Mouse (Mus musculus) midbrain, embryonic 16.5 days (tissue): Measurements from ENCODE around the gene Gm20503. TPM values are rescaled to one million over a fixed set of nuclear protein-coding genes. Genes with fewer than 3 reads are reported as not detected.

ENCODE experiments used
- ATAC-seq: fragments of 200-750 bp; cut with Nextera tagmentation; 2 replicates; pipeline ENCODE4 v1.8.0; 2017; ENCODE audit warnings: moderate TSS enrichment
- H3K27ac ChIP-seq: fragments of 300-500 bp; sonication (generic); 2 replicates; pipeline ENCODE4 v1.5.1; 2014; ENCODE audit warnings: mild to moderate bottlenecking, low read length, mixed read lengths
- H3K27me3 ChIP-seq: fragments of 300-500 bp; sonication (generic); 2 replicates; pipeline ENCODE4 v1.6.1; 2014; ENCODE audit warnings: low read depth, low read length, mixed read lengths; ENCODE audit not compliant: control insufficient read depth, insufficient read depth
- H3K36me3 ChIP-seq: fragments of 300-500 bp; sonication (generic); 2 replicates; pipeline ENCODE4 v1.6.1; 2014; ENCODE audit warnings: mild to moderate bottlenecking, low read length, moderate library complexity, mixed read lengths; ENCODE audit not compliant: control insufficient read depth, insufficient read depth
- H3K4me1 ChIP-seq: fragments of 300-500 bp; sonication (generic); 2 replicates; pipeline ENCODE4 v1.6.1; 2014; ENCODE audit warnings: mild to moderate bottlenecking, low read length, mixed read lengths; ENCODE audit not compliant: control insufficient read depth, insufficient read depth
- H3K4me2 ChIP-seq: fragments of 300-500 bp; sonication (generic); 2 replicates; pipeline ENCODE4 v1.6.1; 2014; ENCODE audit warnings: mild to moderate bottlenecking, low read length, mixed read lengths
- H3K4me3 ChIP-seq: fragments of 300-500 bp; sonication (generic); 2 replicates; pipeline ENCODE4 v1.5.1; 2014; ENCODE audit warnings: low read depth, mild to moderate bottlenecking, low read length, moderate library complexity, mixed read lengths
- H3K9ac ChIP-seq: fragments of 300-500 bp; sonication (generic); 2 replicates; pipeline ENCODE4 v1.6.1; 2014; ENCODE audit warnings: low read depth, low read length, mixed read lengths
- H3K9me3 ChIP-seq: fragments of 300-500 bp; sonication (generic); replicated peaks from 2 replicates; pipeline ENCODE4 v1.6.1; 2014; ENCODE audit warnings: mild to moderate bottlenecking, low read length, mixed read lengths; ENCODE audit not compliant: control insufficient read depth, poor library complexity, severe bottlenecking
- WGBS: fragments of 180-500 bp; shearing (Covaris S2); extraction: QIAGEN DNeasy Blood & Tissue Kit; methylation state at CpG from one replicate; pipeline ENCODE4 v1.1.7; 2014; 5-methylcytosine and 5-hydroxymethylcytosine counted together
- polyA plus RNA-seq: library from polyadenylated mRNA; unstranded; fragments of >200 nt; fragmentation: Nextera tagmentation; extraction: Ambion mirVana; gene quantifications from 2 replicates; pipeline ENCODE4 v1.2.1, GENCODE M21; 2015

Gene Gm20503
- polyA plus RNA-seq, 1 experiment from 2014 or later = 7.6 TPM

GRCm38 (mm10) chr4:58986540-58987190, 16.3 kb upstream of the Gm20503 start, which contains the start of gene Ptgr1:
TSS of gene Ptgr1 (minus strand) at chr4:58987119.
- H3K4me3 ChIP-seq = peak within 1 kb of the TSS; percentile 48
- no peaks in the 10 kb centered on the region for H3K9me3 ChIP-seq
- no peaks in the 10 kb centered on the region for H3K27me3 ChIP-seq
- peak within 1 kb of the TSS; percentile 98 for H3K4me2 ChIP-seq
- H3K9ac ChIP-seq = peak within 1 kb of the TSS; percentile 59
- whole genome bisulfite sequencing = under 1% methylated on average over 28 of the region's 28 CpGs
- no peaks in the 10 kb centered on the region for H3K36me3 ChIP-seq
- ATAC-seq = peak; percentile 69
- peaks cover 11% of the 10 kb centered on the region for H3K4me1 ChIP-seq
- H3K27ac ChIP-seq = no peak within 1 kb of the TSS

GRCm38 (mm10) chr4:58989303-58989898, 13.6 kb upstream of the Gm20503 start:
- H3K4me2 ChIP-seq = no peak overlapping the region
- no peaks in the 10 kb centered on the region for H3K27me3 ChIP-seq
- no peak overlapping the region for H3K27ac ChIP-seq
- H3K4me1 ChIP-seq = peaks cover 11% of the 10 kb centered on the region
- no peaks in the 10 kb centered on the region for H3K36me3 ChIP-seq
- ATAC-seq = no peak
- no peaks in the 10 kb centered on the region for H3K9me3 ChIP-seq
- H3K4me3 ChIP-seq = no peak overlapping the region
- WGBS = 89% methylated on average over 7 of the region's 7 CpGs
- no peak overlapping the region for H3K9ac ChIP-seq

- H3K9me3 ChIP-seq = no peaks in the 10 kb centered on the region
- H3K27ac ChIP-seq = no peak overlapping the region
- 0 out of 2 replicates have a peak, but pooled peaks have one; percentile 40 for ATAC-seq
- no peak overlapping the region for H3K9ac ChIP-seq
- H3K4me1 ChIP-seq = peaks cover 11% of the 10 kb centered on the region
- H3K27me3 ChIP-seq = no peaks in the 10 kb centered on the region
- WGBS = 61% methylated on average over 17 of the region's 17 CpGs
- no peak overlapping the region for H3K4me2 ChIP-seq
- no peak overlapping the region for H3K4me3 ChIP-seq
- H3K36me3 ChIP-seq = no peaks in the 10 kb centered on the region
Measured at GRCm38 (mm10) chr4:58990609-58991434, 12.2 kb upstream of the Gm20503 start.

GRCm38 (mm10) chr4:58992195-58992594, 10.8 kb upstream of the Gm20503 start:
- Histone ChIP-seq H3K9me3 (no peaks in the 10 kb centered on the region), H3K4me2 (no peak overlapping the region), H3K27ac (no peak overlapping the region), H3K36me3 (no peaks in the 10 kb centered on the region), H3K9ac (no peak overlapping the region), H3K4me1 (0 out of 2 replicates have a peak, but pooled peaks cover under 1% of the 10 kb centered on the region), H3K27me3 (no peaks in the 10 kb centered on the region), H3K4me3 (no peak overlapping the region)
- 71% methylated on average over 5 of the region's 5 CpGs for WGBS
- ATAC-seq = no peak

- WGBS = 88% methylated on average over 4 of the region's 4 CpGs
- Histone ChIP-seq H3K9me3 (no peaks in the 10 kb centered on the region), H3K9ac (no peak within 1 kb of the TSS), H3K4me1 (no peaks in the 10 kb centered on the region), H3K27me3 (no peaks in the 10 kb centered on the region), H3K4me2 (no peak within 1 kb of the TSS), H3K36me3 (no peaks in the 10 kb centered on the region), H3K4me3 (no peak within 1 kb of the TSS), H3K27ac (no peak within 1 kb of the TSS)
- ATAC-seq = no peak
Measured at GRCm38 (mm10) chr4:58994762-58995161, 8.2 kb upstream of the Gm20503 start, which contains the start of gene Dnajc25. TSS of gene Dnajc25 (plus strand) at chr4:58995062.

- H3K9ac ChIP-seq = no peak overlapping the region
- no peaks in the 10 kb centered on the region for H3K27me3 ChIP-seq
- no peak for ATAC-seq
- no peaks in the 10 kb centered on the region for H3K4me1 ChIP-seq
- no peak overlapping the region for H3K4me2 ChIP-seq
- no peak overlapping the region for H3K4me3 ChIP-seq
- no peaks in the 10 kb centered on the region for H3K36me3 ChIP-seq
- 77% methylated on average over 8 of the region's 8 CpGs for WGBS
- H3K27ac ChIP-seq = no peak overlapping the region
- no peaks in the 10 kb centered on the region for H3K9me3 ChIP-seq
Measured at GRCm38 (mm10) chr4:58995251-58995693, 7.7 kb upstream of the Gm20503 start.

- Histone ChIP-seq H3K36me3 (no peaks in the 10 kb centered on the region), H3K27me3 (no peaks in the 10 kb centered on the region), H3K9me3 (no peaks in the 10 kb centered on the region), H3K4me2 (no peak overlapping the region), H3K4me1 (no peaks in the 10 kb centered on the region), H3K9ac (no peak overlapping the region), H3K27ac (no peak overlapping the region), H3K4me3 (no peak overlapping the region)
- 81% methylated on average over 5 of the region's 5 CpGs for WGBS
- no peak for ATAC-seq
Measured at GRCm38 (mm10) chr4:58997081-58997480, 5.9 kb upstream of the Gm20503 start.

GRCm38 (mm10) chr4:58998688-58999087, 4.3 kb upstream of the Gm20503 start:
- WGBS = 96% methylated on average over 1 of the region's 1 CpGs
- Histone ChIP-seq H3K9ac (no peak overlapping the region), H3K27me3 (no peaks in the 10 kb centered on the region), H3K9me3 (no peaks in the 10 kb centered on the region), H3K4me2 (no peak overlapping the region), H3K4me3 (no peak overlapping the region), H3K36me3 (no peaks in the 10 kb centered on the region), H3K4me1 (peaks cover 4% of the 10 kb centered on the region), H3K27ac (no peak overlapping the region)
- ATAC-seq = no peak
